Mouse (Mus musculus): ENCODE results near the gene Gm20532.

Gm20532 gene

GRCm38 (mm10) chr2:26597810-26598209 is 11.4 kb downstream of the Gm20532 start:
- no peak for DNase-seq

GRCm38 (mm10) chr2:26598462-26598861 is 12.0 kb downstream of the Gm20532 start:
- no peak for DNase-seq

- no peak for DNase-seq
Observed at GRCm38 (mm10) chr2:26599965-26600364, 13.5 kb downstream of the Gm20532 start.

- DNase-seq: no peak
Observed at GRCm38 (mm10) chr2:26600664-26601063, 14.2 kb downstream of the Gm20532 start.

- DNase-seq: no peak
Observed at GRCm38 (mm10) chr2:26601595-26601994, 15.2 kb downstream of the Gm20532 start.

- DNase-seq: no peak
Observed at GRCm38 (mm10) chr2:26602631-26603030, 16.2 kb downstream of the Gm20532 start.

- DNase-seq: no peak
Observed at GRCm38 (mm10) chr2:26603159-26603558, 16.7 kb downstream of the Gm20532 start.

- peak; percentile 82 for DNase-seq
Observed at GRCm38 (mm10) chr2:26603720-26604671, 17.6 kb downstream of the Gm20532 start, which contains the start of gene Agpat2. Gene Agpat2, minus strand, starts transcription at chr2:26604417.

GRCm38 (mm10) chr2:26605331-26605730 is 18.9 kb downstream of the Gm20532 start:
- no peak for DNase-seq

- DNase-seq: no peak
Observed at GRCm38 (mm10) chr2:26606579-26606978, 20.1 kb downstream of the Gm20532 start.

GRCm38 (mm10) chr2:26607056-26607910 is 20.8 kb downstream of the Gm20532 start:
- no peak for DNase-seq

- DNase-seq: no peak
Observed at GRCm38 (mm10) chr2:26608781-26609180, 22.3 kb downstream of the Gm20532 start.

GRCm38 (mm10) chr2:26609261-26609661 is 22.8 kb downstream of the Gm20532 start:
- no peak for DNase-seq

- no peak for DNase-seq
Observed at GRCm38 (mm10) chr2:26610526-26610925, 24.1 kb downstream of the Gm20532 start.

GRCm38 (mm10) chr2:26611054-26611453 is 24.6 kb downstream of the Gm20532 start:
- no peak for DNase-seq

- no peak for DNase-seq
Observed at GRCm38 (mm10) chr2:26611896-26612295, 25.5 kb downstream of the Gm20532 start.

GRCm38 (mm10) chr2:26614903-26615302 is 28.5 kb downstream of the Gm20532 start:
- no peak for DNase-seq

GRCm38 (mm10) chr2:26615459-26616124 is 29.2 kb downstream of the Gm20532 start:
- no peak for DNase-seq

- no peak for DNase-seq
Observed at GRCm38 (mm10) chr2:26617331-26617730, 30.9 kb downstream of the Gm20532 start.

GRCm38 (mm10) chr2:26617928-26618327 is 31.5 kb downstream of the Gm20532 start:
- no peak for DNase-seq

GRCm38 (mm10) chr2:26621246-26621645 is 34.8 kb downstream of the Gm20532 start:
- DNase-seq: no peak

- no peak for DNase-seq
Observed at GRCm38 (mm10) chr2:26622984-26623383, 36.5 kb downstream of the Gm20532 start.

GRCm38 (mm10) chr2:26625419-26625818 is 39.0 kb downstream of the Gm20532 start:
- no peak for DNase-seq

Measured in liver (tissue).